Mouse (Mus musculus) adrenal gland, postnatal 4 days (tissue): ENCODE results near the gene Cd200r1. TPM values are rescaled to one million over a fixed set of nuclear protein-coding genes. Genes with fewer than 3 reads are reported as not detected.

Experiments
- total RNA-seq, 2 experiments: library from RNA; stranded (reverse); gene quantifications; 2 replicates each; pipeline ENCODE4 v1.2.3; 2021

The Cd200r1 gene
- total RNA-seq, 2 experiments from 2014 or later = 0.56 to 0.96 TPM

Other genes starting within 250 kb of the Cd200r1 start
- gene Boc, start 206.8 kb upstream of the Cd200r1 start, total RNA-seq = 10 to 100 TPM; 42.4 to 49.7 TPM
- 10 to 100 TPM; 11.3 to 13.5 TPM for gene Nepro, start 41.4 kb upstream of the Cd200r1 start, total RNA-seq
- gene Gtpbp8, start 19.4 kb upstream of the Cd200r1 start, total RNA-seq = 10 to 100 TPM; 23.1 to 23.7 TPM
- not detected for gene Cd200r4, start 46.0 kb downstream of the Cd200r1 start, total RNA-seq
- not detected for gene Cd200r2, start 101.4 kb downstream of the Cd200r1 start, total RNA-seq
- under 1 TPM; 0.36 to 0.42 TPM for gene Cd200r3, start 177.9 kb downstream of the Cd200r1 start, total RNA-seq